Mouse (Mus musculus) forebrain, embryonic 14.5 days (tissue): ENCODE data around the gene Ccdc173. TPM values are rescaled to one million over a fixed set of nuclear protein-coding genes. Genes with fewer than 3 reads are reported as not detected.
A peak's percentile ranks its signal among the peaks of the same experiment; 100 is the strongest.
"Not testable (repeated sequence)": the region's sequence is repeated elsewhere in the genome, so short reads cannot be mapped to it uniquely, and the experiment has no call there.

Experiments
- ATAC-seq: fragments of 200-750 bp; cut with Nextera tagmentation; 2 replicates; pipeline ENCODE4 v1.8.0; 2017; ENCODE audit warnings: mild to moderate bottlenecking, moderate library complexity
- DNase-seq: peaks from one replicate; pipeline ENCODE4 v3.0.0-alpha.2; 2015; ENCODE audit warnings: low spot score
- H3K27ac ChIP-seq: fragments of 300-500 bp; sonication (generic); 2 replicates; pipeline ENCODE4 v1.5.1; 2014; ENCODE audit warnings: low read depth, mild to moderate bottlenecking, control low read depth, low read length, moderate library complexity
- H3K27me3 ChIP-seq: fragments of 300-500 bp; sonication (generic); replicated peaks from 2 replicates; pipeline ENCODE4 v1.6.1; 2014; ENCODE audit warnings: low read length, control low read depth, mixed read lengths; ENCODE audit not compliant: control insufficient read depth, insufficient read depth
- H3K36me3 ChIP-seq: fragments of 300-500 bp; sonication (generic); 2 replicates; pipeline ENCODE4 v1.6.1; 2014; ENCODE audit warnings: low read length, control low read depth; ENCODE audit not compliant: control insufficient read depth, insufficient read depth
- H3K4me1 ChIP-seq: fragments of 300-500 bp; sonication (generic); 2 replicates; pipeline ENCODE4 v1.6.1; 2014; ENCODE audit warnings: antibody characterized with exemption, low read length, control low read depth; ENCODE audit not compliant: control insufficient read depth, insufficient read depth
- H3K4me2 ChIP-seq: fragments of 300-500 bp; sonication (generic); 2 replicates; pipeline ENCODE4 v1.6.1; 2014; ENCODE audit warnings: mild to moderate bottlenecking, control low read depth, low read length
- H3K4me3 ChIP-seq: fragments of 300-500 bp; sonication (generic); 2 replicates; pipeline ENCODE4 v1.5.1; 2014; ENCODE audit warnings: low read depth, low read length, control low read depth
- H3K9ac ChIP-seq: fragments of 300-500 bp; sonication (generic); 2 replicates; pipeline ENCODE4 v1.6.1; 2014; ENCODE audit warnings: mild to moderate bottlenecking, low read length, control low read depth, moderate library complexity
- H3K9me3 ChIP-seq: fragments of 300-500 bp; sonication (generic); replicated peaks from 2 replicates; pipeline ENCODE4 v1.6.1; 2016; ENCODE audit warnings: low read length, control low read depth, mixed read lengths; ENCODE audit not compliant: control insufficient read depth
- WGBS: fragments of 180-500 bp; shearing (Covaris S2); extraction: QIAGEN DNeasy Blood & Tissue Kit; methylation state at CpG from one replicate; pipeline ENCODE4 v1.1.7; 2014; 5-methylcytosine and 5-hydroxymethylcytosine counted together
- polyA plus RNA-seq: library from polyadenylated mRNA; unstranded; fragments of >200 nt; fragmentation: Nextera tagmentation; extraction: Ambion mirVana; gene quantifications from 2 replicates; pipeline ENCODE4 v1.2.1, GENCODE M21; 2014

Gene Ccdc173
- polyA plus RNA-seq, 1 experiment from 2014 or later: 2.3 TPM

DNA sequence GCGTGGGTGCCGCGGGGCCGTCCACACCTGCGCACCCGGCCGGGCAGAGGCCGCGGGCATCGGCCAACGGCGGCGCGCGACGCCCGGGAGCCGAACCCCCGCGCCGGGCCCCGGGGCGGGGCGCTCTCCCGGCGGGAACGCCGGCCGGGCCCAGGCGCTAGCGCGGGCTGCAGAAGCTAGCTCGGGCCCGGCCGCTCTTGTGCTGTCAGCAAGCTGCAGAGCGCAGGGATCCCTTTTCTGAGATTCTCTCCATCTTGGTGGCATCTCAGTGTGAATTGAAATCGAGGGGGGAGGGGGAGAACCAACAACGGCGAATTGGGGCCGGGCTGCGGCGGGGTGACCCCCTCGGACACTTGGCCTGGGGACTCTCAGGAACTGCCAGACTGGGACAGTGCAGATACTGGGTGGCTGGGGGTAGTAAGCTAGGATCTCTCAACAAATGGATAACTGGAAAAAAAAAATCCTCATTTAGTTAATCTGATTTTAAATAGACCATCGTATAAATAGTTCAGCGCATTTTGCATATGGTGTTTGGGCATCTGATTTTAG, 33.8 kb upstream of the Ccdc173 start:
- WGBS: 2% methylated on average over 45 of the region's 45 CpGs
- DNase-seq (peak; percentile 79), ATAC-seq (peak; percentile 86)

DNA sequence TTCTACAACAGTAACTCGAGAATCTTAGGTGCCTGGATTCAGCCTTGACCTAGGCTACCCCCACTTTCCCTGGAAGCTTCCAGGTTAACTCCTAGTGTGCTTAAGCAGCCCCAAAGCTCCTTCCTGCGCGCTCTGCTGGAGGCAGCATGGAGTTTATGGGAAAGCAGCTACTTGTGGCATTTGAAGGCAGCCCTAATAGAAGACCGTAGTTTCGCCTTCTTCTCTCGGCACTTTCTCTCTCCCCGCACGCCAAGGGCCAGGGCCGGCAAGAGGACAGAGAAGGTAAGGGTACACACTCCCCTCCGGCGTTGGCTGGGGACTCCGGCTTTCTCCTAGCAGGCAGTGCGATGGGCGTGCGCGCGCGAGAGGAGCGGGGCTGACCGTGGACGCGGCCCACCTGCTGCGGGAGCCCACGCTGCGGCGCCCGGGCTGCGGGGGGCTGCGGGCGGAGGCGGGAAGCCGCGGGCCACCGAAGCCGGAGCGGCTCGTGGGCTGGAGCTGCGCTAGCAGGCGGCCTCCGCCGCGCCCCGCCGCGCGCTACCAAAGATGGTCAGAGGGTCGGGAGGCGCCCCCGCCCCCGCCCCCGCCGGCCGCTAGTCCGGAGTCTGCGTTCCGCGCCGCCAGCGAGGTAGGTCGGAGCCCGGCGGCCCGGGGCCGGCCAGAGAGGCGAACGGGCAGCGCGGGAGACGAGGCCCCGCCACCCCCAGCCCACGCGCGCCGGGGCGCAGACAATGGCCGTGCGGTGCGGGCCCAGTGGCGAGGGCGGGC, 33.2 kb upstream of the Ccdc173 start:
- Histone ChIP-seq H3K4me3 (peak overlapping the region; percentile 84), H3K4me1 (peaks cover 11% of the 10 kb centered on the region), H3K36me3 (0 out of 2 replicates have a peak, but pooled peaks cover 5% of the 10 kb centered on the region), H3K27me3 (no peaks in the 10 kb centered on the region), H3K27ac (peak overlapping the region; percentile 95), H3K9me3 (no peaks in the 10 kb centered on the region), H3K4me2 (peak overlapping the region; percentile 73), H3K9ac (peak overlapping the region; percentile 95)
- ATAC-seq (peak; percentile 83), DNase-seq (peak; percentile 76)
- 1% methylated on average over 62 of the region's 80 CpGs for WGBS

More for the DNA sequence above, 33.8 kb upstream of the Ccdc173 start:
- no peaks in the 10 kb centered on the region for H3K27me3 ChIP-seq
- H3K9ac ChIP-seq: peak overlapping the region; percentile 95
- peak overlapping the region; percentile 84 for H3K4me3 ChIP-seq
- peaks cover 6% of the 10 kb centered on the region; the same call in 1 of the 2 replicates for H3K36me3 ChIP-seq
- peaks cover 11% of the 10 kb centered on the region for H3K4me1 ChIP-seq
- peak overlapping the region; percentile 95 for H3K27ac ChIP-seq
- peak overlapping the region; percentile 73 for H3K4me2 ChIP-seq
- no peaks in the 10 kb centered on the region for H3K9me3 ChIP-seq

DNA sequence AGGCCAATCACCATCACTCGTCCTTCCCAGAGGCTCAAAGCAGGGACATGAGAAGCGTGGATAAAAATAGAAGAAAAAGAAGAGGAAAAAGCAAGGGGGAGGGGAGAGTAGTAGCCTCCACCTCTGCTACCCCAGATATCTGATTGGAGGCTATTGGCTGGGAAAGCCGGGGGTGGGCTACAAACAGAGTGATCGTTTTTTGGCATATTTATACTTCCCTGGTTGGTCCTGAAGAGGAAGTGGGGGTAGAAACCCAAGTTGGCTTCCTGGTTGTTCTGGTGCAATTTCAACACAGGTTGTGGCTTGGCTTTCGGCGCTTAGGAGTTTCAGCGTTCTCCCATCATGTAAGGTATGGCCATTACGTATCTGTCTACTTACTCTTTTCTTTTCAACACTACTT, 32.3 kb upstream of the Ccdc173 start, which contains the start of gene Klhl23:
Klhl23 (plus strand) TSS at position 234 of the 400 bp plus-strand sequence.
- WGBS: 30% methylated on average over 8 of the region's 8 CpGs
- ATAC-seq (no peak), DNase-seq (no peak)
- peaks cover 11% of the 10 kb centered on the region for H3K4me1 ChIP-seq
- H3K4me2 ChIP-seq: peak within 1 kb of the TSS; percentile 73
- H3K4me3 ChIP-seq: peak within 1 kb of the TSS; percentile 84
- H3K27me3 ChIP-seq: no peaks in the 10 kb centered on the region
- 0 out of 2 replicates have a peak, but pooled peaks cover 5% of the 10 kb centered on the region for H3K36me3 ChIP-seq
- peak within 1 kb of the TSS; percentile 95 for H3K9ac ChIP-seq
- H3K9me3 ChIP-seq: no peaks in the 10 kb centered on the region
- peak within 1 kb of the TSS; percentile 95 for H3K27ac ChIP-seq

DNA sequence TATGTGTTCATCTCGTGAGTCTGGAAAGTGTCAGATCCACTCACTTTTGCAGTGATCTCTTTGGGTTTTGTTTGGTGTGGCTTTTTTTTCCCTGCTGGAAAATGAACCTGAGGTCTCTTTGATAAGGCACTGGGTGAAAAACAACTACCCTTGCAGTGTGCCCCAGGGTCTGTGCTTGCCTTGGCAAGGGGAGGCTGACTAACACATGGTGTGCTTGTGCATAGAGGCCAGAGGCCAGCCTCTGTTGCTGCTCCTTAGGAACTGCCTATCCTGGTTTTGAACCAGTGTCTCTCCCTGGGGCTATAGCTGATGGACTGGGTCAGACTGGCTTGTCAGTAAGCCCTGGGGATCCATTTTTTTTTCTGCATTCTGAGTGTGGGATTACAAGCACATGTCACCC, 30.8 kb upstream of the Ccdc173 start:
- WGBS: 82% methylated on average over 1 of the region's 1 CpGs
- DNase-seq (no peak), ATAC-seq (no peak)
- Histone ChIP-seq H3K4me2 (no peak overlapping the region), H3K27ac (no peak overlapping the region), H3K4me3 (no peak overlapping the region), H3K9ac (no peak overlapping the region), H3K27me3 (no peaks in the 10 kb centered on the region), H3K4me1 (peaks cover 11% of the 10 kb centered on the region), H3K36me3 (0 out of 2 replicates have a peak, but pooled peaks cover 2% of the 10 kb centered on the region), H3K9me3 (no peaks in the 10 kb centered on the region)

DNA sequence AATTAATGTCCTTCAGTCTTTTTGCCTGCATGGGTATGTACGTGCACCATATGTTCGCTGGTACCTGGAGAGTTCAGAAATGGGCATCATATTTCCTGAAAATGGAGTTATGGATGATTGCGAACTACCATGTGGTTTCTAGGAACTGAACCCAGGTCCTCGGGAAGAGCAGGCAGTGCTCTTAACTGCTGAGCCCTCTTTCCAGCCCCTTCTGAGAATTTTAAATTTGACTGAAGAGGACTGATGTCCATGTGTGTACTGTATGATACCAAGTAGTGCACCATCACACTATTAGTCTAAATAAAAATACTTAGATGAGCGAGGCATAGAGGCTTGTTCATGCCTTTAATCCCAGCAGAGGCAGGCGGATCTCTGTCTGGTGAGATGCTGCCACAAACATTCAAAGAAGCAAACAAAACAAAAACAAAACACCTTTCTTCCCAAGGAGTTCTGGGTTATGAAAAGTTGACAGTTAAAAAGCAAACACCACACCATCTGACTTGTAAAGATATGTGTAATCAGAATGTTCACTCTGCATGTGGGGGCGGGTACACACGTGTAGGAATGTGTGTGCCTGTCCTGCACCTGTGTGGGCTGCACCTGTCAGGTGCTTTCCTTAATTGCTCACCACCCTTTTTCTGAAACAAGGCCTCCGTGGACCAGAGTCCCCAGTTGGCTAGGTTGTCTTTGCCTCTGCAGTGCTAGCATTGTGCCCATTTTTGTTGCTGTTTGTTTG, 29.1 kb upstream of the Ccdc173 start:
- peaks cover 5% of the 10 kb centered on the region; the same call in 1 of the 2 replicates for H3K4me1 ChIP-seq
- DNase-seq (no peak), ATAC-seq (no peak)
- no peaks in the 10 kb centered on the region for H3K36me3 ChIP-seq
- H3K4me2 ChIP-seq: no peak overlapping the region
- 82% methylated on average over 9 of the region's 9 CpGs for WGBS
- H3K9me3 ChIP-seq: no peaks in the 10 kb centered on the region
- no peak overlapping the region for H3K9ac ChIP-seq
- H3K27me3 ChIP-seq: no peaks in the 10 kb centered on the region
- no peak overlapping the region for H3K4me3 ChIP-seq
- H3K27ac ChIP-seq: no peak overlapping the region

DNA sequence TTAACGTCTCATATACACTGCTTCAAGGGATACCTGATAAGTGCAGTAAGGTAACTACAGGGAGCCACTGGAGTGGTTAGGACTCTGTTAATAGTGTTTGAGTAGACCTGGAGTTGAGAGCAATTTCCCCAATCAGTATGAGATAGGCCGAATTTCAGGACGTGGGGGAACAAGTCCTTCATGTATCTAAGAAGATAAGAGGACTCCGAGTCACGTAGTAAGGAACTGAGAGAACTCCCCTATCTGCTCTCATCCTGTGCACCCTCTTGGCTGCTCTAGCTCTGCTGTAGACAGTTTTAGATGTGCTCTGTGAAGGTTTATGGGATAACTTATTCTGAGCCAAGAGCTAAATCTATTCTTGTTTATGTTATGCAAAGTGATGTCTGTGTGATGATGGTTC, 27.2 kb upstream of the Ccdc173 start:
- no peak overlapping the region for H3K4me2 ChIP-seq
- H3K27me3 ChIP-seq: no peaks in the 10 kb centered on the region
- no peak overlapping the region for H3K4me3 ChIP-seq
- no peak overlapping the region for H3K27ac ChIP-seq
- ATAC-seq (no peak), DNase-seq (no peak)
- 89% methylated on average over 5 of the region's 5 CpGs for WGBS
- no peaks in the 10 kb centered on the region for H3K36me3 ChIP-seq
- H3K4me1 ChIP-seq: no peaks in the 10 kb centered on the region
- no peaks in the 10 kb centered on the region for H3K9me3 ChIP-seq
- no peak overlapping the region for H3K9ac ChIP-seq

DNA sequence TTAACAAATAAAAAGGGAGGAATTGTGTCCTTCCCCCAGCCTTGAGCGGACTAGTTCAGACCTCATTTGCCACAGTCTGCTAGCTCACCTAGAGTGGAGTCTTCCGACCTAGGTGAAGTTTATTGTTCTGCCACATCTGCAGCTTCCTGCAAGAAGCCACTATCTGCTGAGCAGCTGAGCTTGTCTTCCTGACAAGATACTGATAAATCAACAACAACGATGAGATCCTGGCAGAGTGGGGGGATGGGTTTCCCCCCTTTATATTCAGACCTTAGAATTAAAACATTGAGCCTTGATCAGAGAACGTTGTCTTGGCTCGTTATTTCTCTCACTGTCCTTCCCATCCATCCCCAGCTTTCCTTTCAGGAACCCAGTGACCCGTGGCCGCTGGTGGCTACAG, 22.0 kb upstream of the Ccdc173 start:
- H3K4me1 ChIP-seq, H3K27me3 ChIP-seq, H3K27ac ChIP-seq, H3K4me3 ChIP-seq, H3K4me2 ChIP-seq, DNase-seq, H3K9me3 ChIP-seq, H3K36me3 ChIP-seq, ATAC-seq, H3K9ac ChIP-seq: not testable (repeated sequence)
- WGBS: 60% methylated on average over 7 of the region's 7 CpGs

DNA sequence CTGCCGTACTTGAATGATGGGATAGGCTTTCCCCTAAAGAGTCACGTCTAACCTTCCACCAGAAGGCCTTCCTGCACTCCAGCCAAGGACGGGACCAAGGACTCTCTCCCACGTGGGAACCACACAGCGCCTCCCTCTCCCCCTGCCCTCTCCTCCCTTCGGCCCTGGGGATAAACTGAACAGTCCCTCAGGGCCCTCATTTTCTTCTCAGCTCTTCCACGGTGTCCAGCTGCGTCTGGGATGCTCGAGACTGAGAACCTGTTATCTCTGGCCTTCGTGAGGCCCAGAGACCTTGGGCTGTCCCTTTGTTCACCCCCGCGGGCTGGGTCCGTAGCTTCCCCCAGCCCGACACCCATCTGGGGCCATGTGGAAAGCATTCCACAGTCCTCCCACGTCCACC, 20.8 kb upstream of the Ccdc173 start:
- DNase-seq: no peak
- no peaks in the 10 kb centered on the region for H3K9me3 ChIP-seq
- no peak overlapping the region for H3K9ac ChIP-seq
- H3K4me3 ChIP-seq: no peak overlapping the region
- H3K36me3 ChIP-seq: no peaks in the 10 kb centered on the region
- H3K27me3 ChIP-seq: no peaks in the 10 kb centered on the region
- no peak for ATAC-seq
- 76% methylated on average over 15 of the region's 15 CpGs for WGBS
- no peak overlapping the region for H3K4me2 ChIP-seq
- no peaks in the 10 kb centered on the region for H3K4me1 ChIP-seq
- H3K27ac ChIP-seq: no peak overlapping the region
